Mouse (Mus musculus): ENCODE measurements around the gene Nsf.
"Not testable (repeated sequence)": the region's sequence is repeated elsewhere in the genome, so short reads cannot be mapped to it uniquely, and the experiment has no call there.

The Nsf gene

GRCm38 (mm10) chr11:103953896-103954292 is at the start of gene Nsf:
TSS of gene Nsf (minus strand) at chr11:103954056.
- in situ Hi-C loops (cut with MboI, MseI), result loop anchor here in 1 of 2 experiments (25.0 kb wide), 1 partner anchor 842 kb away; the partner anchor contains the start of genes Acbd4, Hexim1 and Plcd3

- in situ Hi-C loops (cut with MboI, MseI), result loop anchor here in 1 of 2 experiments (10.0 kb wide), 1 partner anchor 1001 kb away; no protein-coding TSS in a partner anchor
These were observed 49.5 kb upstream of the Nsf start for GRCm38 (mm10) chr11:104003397-104003796.

GRCm38 (mm10) chr11:104002191-104002590 is 48.3 kb upstream of the Nsf start:
- in situ Hi-C loops (cut with MboI, MseI), result loop anchor here in 1 of 2 experiments (10.0 kb wide), 1 partner anchor 1003 kb away; no protein-coding TSS in a partner anchor

- in situ Hi-C loops (cut with MboI, MseI), result loop anchor here in 1 of 2 experiments (10.0 kb wide), 1 partner anchor 1003 kb away; no protein-coding TSS in a partner anchor
These were observed 47.6 kb upstream of the Nsf start for GRCm38 (mm10) chr11:104001395-104001955.

- in situ Hi-C loops (cut with MboI, MseI), result loop anchor here in 1 of 2 experiments (10.0 kb wide), 1 partner anchor 1004 kb away; no protein-coding TSS in a partner anchor
These were observed 47.0 kb upstream of the Nsf start for GRCm38 (mm10) chr11:104000667-104001394.

- in situ Hi-C loops (cut with MboI, MseI), result loop anchor here (5.0 kb wide), 1 partner anchor 174 kb away; no protein-coding TSS in a partner anchor
These were observed 44.9 kb upstream of the Nsf start for GRCm38 (mm10) chr11:103998737-103999136.

- in situ Hi-C loops (cut with MboI, MseI), result loop anchor here (5.0 kb wide), 1 partner anchor 175 kb away; no protein-coding TSS in a partner anchor
These were observed 43.5 kb upstream of the Nsf start for GRCm38 (mm10) chr11:103997385-103997784.

GRCm38 (mm10) chr11:103992638-103993037 is 38.8 kb upstream of the Nsf start:
- in situ Hi-C loops (cut with MboI, MseI), result no loop called here

GRCm38 (mm10) chr11:103990049-103990557 is 36.2 kb upstream of the Nsf start:
- in situ Hi-C loops (cut with MboI, MseI), result not testable (repeated sequence)

GRCm38 (mm10) chr11:103987423-103987822 is 33.6 kb upstream of the Nsf start:
- in situ Hi-C loops (cut with MboI, MseI), result no loop called here

GRCm38 (mm10) chr11:103984067-103984466 is 30.2 kb upstream of the Nsf start:
- in situ Hi-C loops (cut with MboI, MseI), result no loop called here

GRCm38 (mm10) chr11:103981826-103982225 is 28.0 kb upstream of the Nsf start:
- in situ Hi-C loops (cut with MboI, MseI), result no loop called here

- in situ Hi-C loops (cut with MboI, MseI), result loop anchor here in 1 of 2 experiments (10.0 kb wide), 1 partner anchor 1625 kb away; no protein-coding TSS in a partner anchor
These were observed 25.5 kb upstream of the Nsf start for GRCm38 (mm10) chr11:103979381-103979780.

- in situ Hi-C loops (cut with MboI, MseI), result loop anchor here in 1 of 2 experiments (10.0 to 25.0 kb wide), 2 partner anchors 859 to 1634 kb away; partner anchors contain the start of genes Acbd4, Hexim1 and Plcd3
These were observed 17.0 kb upstream of the Nsf start for GRCm38 (mm10) chr11:103970876-103971275.

- in situ Hi-C loops (cut with MboI, MseI), result loop anchor here in 1 of 2 experiments (5.0 to 25.0 kb wide), 2 partner anchors 393 to 857 kb away; partner anchors contain the start of genes Acbd4, Hexim1 and Plcd3
These were observed 15.4 kb upstream of the Nsf start for GRCm38 (mm10) chr11:103969278-103969677.

- in situ Hi-C loops (cut with MboI, MseI), result loop anchor here in 1 of 2 experiments (5.0 to 25.0 kb wide), 2 partner anchors 395 to 855 kb away; partner anchors contain the start of genes Acbd4, Hexim1 and Plcd3
These were observed 13.4 kb upstream of the Nsf start for GRCm38 (mm10) chr11:103967106-103967735.

- in situ Hi-C loops (cut with MboI, MseI), result loop anchor here in 1 of 2 experiments (25.0 kb wide), 1 partner anchor 845 kb away; the partner anchor contains the start of genes Acbd4, Hexim1 and Plcd3
These were observed 3.0 kb upstream of the Nsf start for GRCm38 (mm10) chr11:103956866-103957265.

GRCm38 (mm10) chr11:103953032-103953895 is 592 bp downstream of the Nsf start:
- in situ Hi-C loops (cut with MboI, MseI), result loop anchor here in 1 of 2 experiments (25.0 kb wide), 1 partner anchor 841 kb away; the partner anchor contains the start of genes Acbd4, Hexim1 and Plcd3

- in situ Hi-C loops (cut with MboI, MseI), result loop anchor here in 1 of 2 experiments (25.0 kb wide), 1 partner anchor 840 kb away; the partner anchor contains the start of genes Acbd4, Hexim1 and Plcd3
These were observed 1.2 kb downstream of the Nsf start for GRCm38 (mm10) chr11:103952635-103953031.

GRCm38 (mm10) chr11:103951106-103951505 is 2.8 kb downstream of the Nsf start:
- in situ Hi-C loops (cut with MboI, MseI), result loop anchor here in 1 of 2 experiments (25.0 kb wide), 1 partner anchor 839 kb away; the partner anchor contains the start of genes Acbd4, Hexim1 and Plcd3

Measured in T-helper 17 cell (primary cell).